Mouse (Mus musculus) megakaryocyte, embryonic 14.5 days (primary cell): ENCODE data around the gene Foxn4.

Source experiments
- FLI1 ChIP-seq: IDR thresholded peaks from 2 replicates; pipeline ENCODE4 v1.6.1; 2012; ENCODE audit warnings: low read length, inconsistent platforms, mixed read lengths
- GATA1 ChIP-seq: IDR thresholded peaks from 3 replicates; pipeline ENCODE4 v1.6.1; 2012; ENCODE audit warnings: mixed read lengths, low read length, inconsistent platforms, borderline replicate concordance

GRCm38 (mm10) chr5:114248174-114248589 is 25.4 kb downstream of the Foxn4 start:
- no peak for TF ChIP-seq GATA1
- no peak for TF ChIP-seq FLI1
